Mouse (Mus musculus) adrenal gland, adult 8-10 months (tissue): ENCODE data around the gene Otub1. TPM values are rescaled to one million over a fixed set of nuclear protein-coding genes. Genes with fewer than 3 reads are reported as not detected.

ENCODE experiments used
- total RNA-seq, 4 experiments: library from RNA; stranded (reverse); gene quantifications; 2 replicates each; pipeline ENCODE4 v1.2.4; 2022

Gene Otub1
- total RNA-seq, 4 experiments from 2014 or later: 127 to 182 (median 149) TPM

Other genes with a start within 250 kb of the Otub1 start
- 100 to 1,000 TPM; 153 to 231 (median 191) TPM for gene Ppp1r14b, start 231.3 kb downstream of the Otub1 start, total RNA-seq
- gene Plcb3, start 229.8 kb downstream of the Otub1 start, total RNA-seq: 10 to 100 TPM; 40.1 to 83.9 (median 62.1) TPM
- 100 to 1,000 TPM in 2 of 4 experiments, 10 to 100 TPM in 2; 62.4 to 165 (median 91.8) TPM for gene Fkbp2, start 225.8 kb downstream of the Otub1 start, total RNA-seq
- 100 to 1,000 TPM in 1 of 4 experiments, 10 to 100 TPM in 3; 86.5 to 119 (median 95.7) TPM for gene Vegfb, start 218.7 kb downstream of the Otub1 start, total RNA-seq
- gene Dnajc4, start 213.7 kb downstream of the Otub1 start, total RNA-seq: 10 to 100 TPM; 38.4 to 55.9 (median 43.3) TPM
- gene Nudt22, start 210.2 kb downstream of the Otub1 start, total RNA-seq: 10 to 100 TPM; 36.6 to 56.0 (median 48.7) TPM
- 10 to 100 TPM; 11.0 to 18.6 (median 15.0) TPM for gene Trpt1, start 210.2 kb downstream of the Otub1 start, total RNA-seq
- gene Fermt3, start 186.8 kb downstream of the Otub1 start, total RNA-seq: 10 to 100 TPM in 2 of 4 experiments, 1 to 10 TPM in 2; 6.4 to 10.8 (median 8.8) TPM
- gene Stip1, start 166.3 kb downstream of the Otub1 start, total RNA-seq: 100 to 1,000 TPM; 129 to 273 (median 162) TPM
- 10 to 100 TPM; 27.7 to 64.8 (median 40.3) TPM for gene Macrod1, start 149.5 kb downstream of the Otub1 start, total RNA-seq
- gene Flrt1, start 100.6 kb downstream of the Otub1 start, total RNA-seq: 10 to 100 TPM in 2 of 4 experiments, 1 to 10 TPM in 2; 2.9 to 27.5 (median 14.8) TPM
- 100 to 1,000 TPM; 725 to 927 (median 846) TPM for gene Cox8a, start 11.3 kb upstream of the Otub1 start, total RNA-seq
- gene Naa40, start 34.9 kb upstream of the Otub1 start, total RNA-seq: 10 to 100 TPM; 20.9 to 27.4 (median 24.4) TPM
- 1 to 10 TPM; 3.8 to 7.5 (median 5.3) TPM for gene Rcor2, start 61.0 kb upstream of the Otub1 start, total RNA-seq
- gene Mark2, start 135.5 kb upstream of the Otub1 start, total RNA-seq: 10 to 100 TPM; 66.7 to 95.6 (median 79.8) TPM
- gene Spindoc, start 176.7 kb upstream of the Otub1 start, total RNA-seq: 10 to 100 TPM; 20.3 to 27.0 (median 25.5) TPM
- 10 to 100 TPM; 20.2 to 29.5 (median 27.3) TPM for gene 2700081O15Rik, start 211.3 kb upstream of the Otub1 start, total RNA-seq